Mouse (Mus musculus) CD8-positive naive resting alpha-beta T cell, adult 2 months (primary cell): ENCODE measurements at regions not wholly inside any gene's neighbourhood (a gene's known extent, or its start where the extent isn't known, plus 50 kb on each side); places are given as distances from the start of the nearest gene placed in this dataset.

Experiments
- DNase-seq, 2 experiments: peaks; one replicate each; pipeline ENCODE4 v3.0.0; 2022; ENCODE audit warnings: low read depth in 2 of 2, low spot score in 2 of 2

DNA sequence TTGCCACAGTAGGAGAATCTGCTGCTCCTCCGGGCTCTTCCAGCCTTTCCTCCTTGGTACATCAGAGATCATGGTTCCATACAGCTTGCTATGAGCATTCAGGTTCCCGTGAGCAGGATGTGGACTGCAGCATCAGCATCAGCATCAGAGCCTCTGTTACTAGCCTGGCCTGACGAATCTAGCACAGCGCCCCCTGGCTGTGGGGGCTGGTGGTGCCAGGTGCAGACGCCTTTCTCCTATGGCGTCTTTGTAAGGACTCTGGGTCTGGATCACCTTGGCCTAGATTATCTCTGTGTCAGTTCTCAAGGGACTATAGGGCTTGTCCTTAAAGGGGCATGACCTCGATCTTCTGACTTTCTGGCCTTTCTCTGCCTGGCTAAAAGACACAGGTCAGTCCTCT, 86.0 kb upstream of the Runx3 start:
- peak; percentile 63 to 66 for DNase-seq

DNA sequence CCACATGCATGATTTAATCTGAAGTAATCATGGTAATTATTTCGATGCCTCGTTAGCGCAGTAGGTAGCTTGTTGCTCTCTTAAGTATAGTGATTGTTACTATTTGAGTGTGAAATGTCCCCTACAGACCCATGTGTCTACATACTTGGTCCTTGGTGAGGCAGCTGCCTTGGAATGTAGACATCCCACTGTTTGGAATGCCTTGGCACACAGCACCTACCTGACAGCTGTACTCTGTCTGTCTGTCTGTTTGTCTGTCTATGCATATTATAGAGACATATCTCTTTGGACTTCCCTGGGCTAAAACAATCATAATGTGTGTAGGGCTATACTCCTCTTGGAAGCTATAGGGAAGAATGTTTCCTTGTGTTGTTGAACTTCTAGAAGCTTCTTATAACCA, 83.7 kb upstream of the Runx3 start:
- DNase-seq = no peak

DNA sequence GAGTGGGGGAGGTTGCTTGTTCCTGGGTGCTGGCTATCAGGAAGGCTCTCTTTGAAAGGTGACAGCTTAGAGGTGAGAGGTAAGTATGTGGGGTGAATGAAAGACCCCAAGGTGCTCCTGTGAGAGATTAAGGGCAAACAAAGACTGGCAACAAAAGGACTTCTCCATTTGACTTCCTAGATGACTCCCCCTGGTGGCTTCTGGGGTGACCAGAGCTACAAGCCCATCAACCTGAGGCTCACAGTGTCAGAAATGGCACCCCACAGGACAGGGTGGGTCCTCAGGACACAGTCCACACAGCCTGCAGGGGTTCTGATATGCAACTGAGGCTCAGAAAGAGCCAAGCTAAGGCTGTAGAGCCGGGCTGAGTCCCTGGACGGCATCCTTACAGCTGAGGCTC, 81.2 kb upstream of the Runx3 start:
- no peak for DNase-seq

DNA sequence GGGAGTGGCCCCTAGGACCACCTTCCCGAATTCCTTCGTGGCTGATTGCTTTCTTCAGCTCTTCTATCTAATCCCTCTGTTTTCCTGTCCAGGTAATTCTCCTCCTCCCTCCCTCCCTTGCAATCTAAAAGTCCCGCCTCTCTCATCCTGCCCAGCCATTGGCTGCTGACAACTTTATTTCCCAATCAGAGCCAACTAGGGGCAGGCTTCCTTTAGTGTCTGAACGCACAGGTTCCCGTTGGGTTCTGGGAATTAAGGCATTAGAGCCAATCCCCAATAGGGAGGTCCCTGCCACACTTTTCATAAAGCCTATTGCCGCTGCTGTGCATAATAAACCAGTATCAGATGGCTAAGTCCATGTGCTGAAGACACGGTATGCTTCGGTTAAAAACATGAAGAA, 78.5 kb upstream of the Runx3 start:
- DNase-seq = no peak

DNA sequence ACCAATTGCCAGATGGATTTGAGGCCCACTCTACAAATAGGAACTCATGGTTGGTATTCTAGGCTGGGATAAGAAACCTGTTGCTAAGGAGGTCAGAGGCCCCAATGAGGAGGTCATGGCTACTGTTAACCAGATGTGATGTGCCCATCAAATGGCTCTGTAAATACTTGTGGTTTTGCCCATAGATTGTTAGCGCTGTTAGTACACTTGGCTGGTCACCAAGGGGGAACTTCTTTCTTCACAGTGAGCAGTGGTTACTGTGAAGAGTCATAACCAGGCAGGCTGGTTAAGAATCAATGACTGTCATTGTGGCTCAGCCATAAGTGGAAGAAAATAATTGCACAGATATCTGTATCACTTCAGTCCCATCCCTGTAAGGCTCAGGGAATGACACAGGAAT, 78.0 kb upstream of the Runx3 start:
- no peak for DNase-seq

DNA sequence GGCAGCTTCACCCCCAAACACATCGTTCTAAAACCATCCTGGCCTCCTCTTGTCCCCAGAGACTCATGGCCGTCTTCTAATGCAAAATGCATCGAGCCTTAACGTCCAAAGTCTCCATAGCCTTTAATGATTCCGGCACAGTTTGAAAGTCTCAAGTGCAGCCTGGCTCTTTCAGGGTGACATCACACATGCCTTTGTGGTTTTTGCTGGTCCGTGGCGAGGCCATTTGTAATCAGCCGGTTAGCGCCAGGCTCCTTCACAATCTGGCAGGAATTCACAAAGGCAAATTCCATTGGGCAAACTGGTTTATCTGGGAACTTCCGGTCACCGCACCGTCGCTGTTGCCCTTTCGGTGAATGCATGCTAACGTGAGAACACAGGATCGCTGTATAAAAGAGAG, 75.4 kb upstream of the Runx3 start:
- no peak for DNase-seq

DNA sequence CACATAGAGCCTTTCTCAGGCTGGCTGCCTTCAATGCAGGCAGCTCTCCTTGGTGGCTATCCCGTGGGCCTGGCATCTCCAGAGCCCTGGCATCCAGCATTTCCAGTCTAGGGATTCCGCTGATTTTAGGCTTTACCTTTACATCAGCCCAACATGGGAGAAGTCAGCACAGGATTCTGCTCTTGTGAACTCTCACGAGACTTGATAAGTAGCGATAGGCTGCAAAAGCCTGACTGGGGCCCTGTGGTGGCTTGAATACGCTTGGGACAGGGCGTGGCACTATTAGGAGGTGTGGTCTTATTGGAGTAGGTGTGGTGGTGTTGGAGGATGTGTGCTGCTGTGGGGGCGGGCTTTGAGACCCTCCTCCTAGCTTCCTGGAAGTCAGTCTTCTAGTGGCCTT, 73.8 kb upstream of the Runx3 start:
- DNase-seq = no peak

DNA sequence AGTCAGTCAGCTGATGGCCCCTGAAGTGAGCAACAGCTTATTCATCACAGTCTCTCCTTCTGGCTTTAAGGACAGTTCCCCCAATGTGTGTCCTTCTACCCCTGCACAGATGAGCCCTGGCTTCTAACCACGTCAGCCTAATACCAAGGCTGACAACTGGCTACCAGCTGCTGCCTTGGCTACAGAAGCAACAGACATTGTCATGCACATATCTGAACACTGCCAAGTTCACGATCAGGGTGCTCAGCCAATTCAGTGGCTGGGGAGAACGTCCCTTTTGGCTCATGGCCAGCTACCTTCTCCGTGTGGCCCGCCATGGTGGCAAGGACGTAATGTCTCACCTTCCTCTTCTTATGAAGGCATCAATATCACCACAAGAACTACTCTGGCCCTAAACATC, 73.2 kb upstream of the Runx3 start:
- DNase-seq = no peak

DNA sequence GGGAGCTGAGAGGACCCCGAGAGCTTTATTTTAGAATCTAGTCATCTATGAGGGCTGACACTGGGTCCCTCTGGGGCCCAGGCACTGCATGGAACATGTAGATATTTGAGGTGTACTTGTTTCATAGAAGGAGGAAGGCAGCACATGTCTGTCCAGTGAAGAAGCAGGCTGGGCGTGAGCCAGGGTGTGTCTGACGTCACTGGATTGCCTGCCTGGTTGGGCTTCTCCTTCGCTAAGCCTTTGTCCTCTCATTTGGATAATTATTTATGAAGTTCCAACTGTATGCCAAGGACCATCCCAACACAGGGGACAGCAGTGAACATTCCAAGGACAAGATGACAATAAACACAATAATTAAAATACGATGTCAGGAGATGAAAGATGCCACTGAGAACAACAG, 72.7 kb upstream of the Runx3 start:
- no peak for DNase-seq

DNA sequence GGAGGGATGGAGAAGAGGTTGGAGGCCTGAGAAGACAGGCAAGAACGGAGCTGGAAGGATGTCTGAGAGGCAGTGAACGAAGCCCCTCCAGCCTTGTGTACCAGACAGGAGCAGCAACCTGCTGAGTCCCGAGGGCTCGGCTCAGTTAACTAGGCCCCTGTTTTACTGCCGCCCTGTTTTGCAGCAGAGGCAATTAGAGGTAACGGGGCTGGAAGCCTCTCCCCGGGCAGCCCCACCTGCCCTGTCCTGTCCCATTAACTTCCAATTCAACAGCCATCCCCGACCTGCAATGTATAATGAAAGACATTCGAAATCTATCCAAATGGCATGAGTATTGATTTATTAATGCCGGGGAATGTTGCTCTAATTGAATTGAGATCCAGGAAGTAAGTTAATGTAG, 70.5 kb upstream of the Runx3 start:
- DNase-seq = no peak

DNA sequence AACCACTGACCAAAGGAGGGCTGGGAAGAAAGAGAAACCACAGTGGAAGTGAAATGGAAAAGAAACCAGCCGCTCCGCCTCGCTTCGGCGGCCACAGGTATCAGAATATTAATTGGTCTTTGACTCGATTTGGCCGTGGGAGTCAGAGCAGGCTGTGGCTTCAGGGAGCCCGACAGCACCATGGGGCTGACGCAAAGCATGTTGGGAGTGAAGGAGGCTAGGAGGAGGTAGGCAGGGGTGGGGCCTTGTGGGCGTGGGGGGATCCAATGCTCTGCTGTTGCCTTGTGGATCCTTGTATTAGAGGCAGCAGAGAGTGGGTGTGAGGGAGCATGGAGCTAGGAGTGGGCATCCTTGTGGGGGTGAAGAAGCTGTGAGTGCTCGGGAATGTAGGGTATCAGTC, 69.0 kb upstream of the Runx3 start:
- no peak for DNase-seq

DNA sequence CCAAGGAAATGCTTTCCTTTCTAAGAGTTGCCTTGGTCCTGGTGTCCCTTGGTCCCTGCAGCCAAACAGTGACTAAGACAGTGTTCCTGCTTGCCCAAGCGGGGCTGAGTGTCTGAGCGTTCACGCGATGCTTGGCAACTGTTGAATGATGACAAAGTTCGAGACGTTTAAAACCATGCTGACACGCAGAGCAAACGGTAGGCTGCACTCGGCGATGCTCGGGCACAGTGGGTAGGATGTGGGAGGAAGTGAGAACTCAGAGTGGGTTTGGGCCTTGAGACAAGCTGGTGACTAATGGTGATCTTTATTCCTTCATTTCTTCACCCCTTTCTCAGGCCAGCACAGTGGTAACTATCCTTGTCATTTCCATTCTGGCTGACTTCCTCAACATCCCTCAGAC, 66.9 kb upstream of the Runx3 start:
- no peak for DNase-seq

DNA sequence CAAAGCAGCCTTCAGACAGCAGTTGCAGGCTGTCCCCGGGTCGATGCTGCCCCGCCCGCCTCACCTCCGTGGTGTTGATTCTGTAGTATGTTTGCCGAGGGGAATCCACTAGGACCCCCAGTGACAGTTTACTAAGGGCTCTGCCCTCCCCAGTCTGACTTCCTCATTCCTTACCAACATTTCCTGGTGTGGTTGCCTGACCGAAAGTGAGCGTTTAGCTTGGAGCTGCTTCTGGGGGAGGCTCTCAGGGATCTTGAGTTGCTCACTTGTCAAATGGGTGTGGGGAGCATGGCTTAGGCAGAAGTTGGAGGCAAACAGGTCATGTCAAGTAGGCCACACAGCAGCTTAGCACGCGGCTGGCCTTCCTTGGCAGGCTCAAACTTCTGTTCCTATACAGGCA, 66.1 kb upstream of the Runx3 start:
- DNase-seq = no peak

DNA sequence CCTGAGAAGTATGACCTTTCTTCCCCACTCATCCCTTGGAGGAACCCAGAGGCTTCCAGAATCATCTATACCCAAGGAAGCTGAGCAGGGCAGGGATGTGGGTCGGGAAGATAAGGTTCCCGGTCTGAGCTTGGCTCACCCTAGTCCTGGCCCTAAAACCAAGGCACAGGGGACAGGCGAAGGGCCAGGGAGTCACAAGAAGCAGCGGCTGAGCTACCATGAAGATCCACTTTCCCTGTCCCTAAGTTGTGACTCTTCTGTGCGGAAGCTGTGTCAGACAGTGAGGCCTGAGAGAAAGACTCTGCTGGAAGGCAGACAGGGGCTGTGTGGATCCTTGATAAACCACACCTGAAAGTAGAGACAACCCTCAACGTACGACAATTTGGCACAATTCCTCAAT, 64.1 kb upstream of the Runx3 start:
- no peak for DNase-seq

DNA sequence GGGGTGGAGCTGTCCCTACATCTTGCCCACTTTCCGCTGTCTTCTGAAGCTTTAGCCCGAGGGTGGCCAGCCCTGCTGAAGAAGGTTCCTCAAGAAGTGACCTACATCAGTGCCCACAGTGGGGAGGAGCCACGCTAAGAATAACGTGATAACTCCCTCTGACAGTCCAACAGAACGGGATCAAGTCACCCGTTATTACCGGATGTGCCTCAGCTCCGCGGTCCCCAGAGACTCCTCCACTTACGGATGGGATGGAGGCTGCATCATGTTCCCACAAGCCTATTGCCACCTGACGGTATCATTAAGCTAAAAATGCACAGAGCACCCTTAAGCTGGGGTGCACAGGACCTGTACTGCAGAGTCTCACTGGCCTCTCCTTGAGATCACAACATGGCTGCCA, 63.2 kb upstream of the Runx3 start:
- no peak for DNase-seq

DNA sequence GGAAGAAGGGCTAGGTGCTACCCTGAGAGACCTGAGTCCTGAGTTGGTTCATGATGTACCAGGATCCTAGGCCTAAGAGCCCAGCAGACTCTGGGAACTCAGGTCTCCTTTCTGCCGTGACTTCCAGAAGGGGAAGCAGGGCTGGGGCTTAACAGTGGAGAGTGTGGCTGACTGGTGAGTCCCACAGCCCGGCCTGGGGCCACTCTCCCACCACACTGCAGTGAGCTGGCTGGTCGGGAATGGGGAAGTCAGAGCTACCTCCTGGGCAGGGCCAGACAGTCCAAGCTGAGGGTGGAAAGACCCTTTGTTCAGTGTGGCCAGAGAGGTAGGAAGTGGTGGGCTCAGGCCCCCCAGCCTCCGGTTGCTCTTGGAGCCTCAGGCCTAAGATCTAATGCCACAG, 61.6 kb upstream of the Runx3 start:
- DNase-seq = no peak

DNA sequence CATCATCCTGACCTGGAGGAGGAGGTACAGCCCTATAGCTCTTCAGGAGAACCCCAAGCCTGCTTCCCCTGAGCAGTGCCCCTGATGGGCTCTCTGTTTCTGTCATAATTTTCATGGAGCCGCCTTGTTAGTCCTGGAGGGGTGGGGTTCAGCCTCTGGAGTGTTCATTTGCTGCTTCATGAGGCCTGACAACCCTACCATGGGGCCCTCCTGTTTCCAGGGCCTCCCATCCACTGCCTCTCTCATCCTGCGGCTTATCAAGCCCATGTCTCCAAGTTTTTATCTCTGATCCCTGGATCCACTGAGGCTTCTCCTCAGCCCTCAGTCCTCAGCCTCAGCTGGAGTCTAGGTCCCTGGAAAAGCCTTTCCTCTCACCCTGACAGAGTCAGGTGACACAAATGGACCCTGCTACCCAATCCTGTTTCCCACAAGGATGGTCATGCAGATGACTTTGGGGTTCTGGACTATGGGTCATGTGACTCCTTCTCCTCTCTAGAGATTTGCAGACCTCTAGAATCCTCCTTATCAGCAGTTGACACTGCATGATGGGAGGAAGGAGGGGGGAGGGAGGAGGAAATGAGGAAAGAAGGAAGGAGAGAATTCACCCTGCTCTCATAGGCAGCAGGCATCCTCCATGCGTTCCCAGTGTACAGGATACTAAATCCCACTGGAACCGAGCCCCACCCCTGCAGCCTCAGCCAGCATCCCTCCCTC, 59.3 kb upstream of the Runx3 start:
- no peak for DNase-seq

DNA sequence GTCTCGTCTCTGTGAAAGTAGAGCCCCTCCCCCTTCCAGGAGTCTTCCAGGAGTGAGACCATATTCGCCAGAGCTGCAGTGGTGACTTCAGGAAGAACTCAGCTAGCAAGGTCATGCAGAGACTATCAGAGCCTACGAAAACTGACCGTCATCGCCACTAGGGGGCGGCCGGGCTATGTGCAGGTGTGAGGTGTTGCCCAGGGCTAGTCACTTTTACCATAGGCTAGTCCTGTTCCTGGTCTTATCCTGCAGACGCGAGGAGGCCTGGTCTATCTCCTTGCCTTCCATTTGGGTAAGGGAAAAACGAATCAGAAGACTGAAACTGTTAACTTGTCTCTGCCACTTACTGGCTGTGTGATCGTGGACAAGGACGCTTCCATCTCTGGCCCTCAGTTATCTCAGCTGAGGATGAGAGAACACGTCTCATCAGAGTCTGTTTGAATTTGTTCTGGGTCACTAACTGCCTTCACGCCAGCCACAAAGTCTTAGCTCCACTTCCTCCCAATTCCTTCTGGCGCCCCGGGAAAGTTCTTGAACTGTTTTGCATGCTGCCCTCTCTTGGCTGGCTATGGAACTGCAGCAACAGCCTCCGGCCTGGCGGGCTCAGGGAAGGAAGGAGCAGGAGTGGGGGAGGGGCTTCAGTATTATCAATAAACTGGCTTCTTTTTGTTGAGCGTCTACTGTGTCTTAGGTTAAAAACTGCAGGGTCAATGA, 53.5 kb upstream of the Runx3 start:
- DNase-seq = peak; percentile 86 to 94

DNA sequence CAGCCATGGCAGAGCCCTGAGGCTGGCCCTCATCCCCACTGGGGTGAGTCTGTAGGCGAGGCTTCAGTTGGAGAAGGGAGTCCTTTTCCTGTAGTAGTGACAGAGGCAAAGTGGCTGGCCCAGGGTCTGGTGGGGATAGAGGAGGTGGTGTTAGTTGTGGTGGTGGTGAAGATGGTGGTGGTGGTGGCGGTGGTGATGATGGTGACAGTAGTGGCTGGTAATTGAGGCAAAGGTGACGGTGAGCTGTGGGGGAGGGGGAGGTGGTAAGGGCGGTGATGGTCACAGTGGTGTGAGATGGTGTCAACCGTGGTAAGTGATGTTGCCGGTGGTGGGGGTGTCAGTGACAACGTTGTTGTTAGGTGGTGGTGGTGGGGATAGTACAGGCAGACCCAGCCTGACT, 52.6 kb upstream of the Runx3 start:
- no peak for DNase-seq

DNA sequence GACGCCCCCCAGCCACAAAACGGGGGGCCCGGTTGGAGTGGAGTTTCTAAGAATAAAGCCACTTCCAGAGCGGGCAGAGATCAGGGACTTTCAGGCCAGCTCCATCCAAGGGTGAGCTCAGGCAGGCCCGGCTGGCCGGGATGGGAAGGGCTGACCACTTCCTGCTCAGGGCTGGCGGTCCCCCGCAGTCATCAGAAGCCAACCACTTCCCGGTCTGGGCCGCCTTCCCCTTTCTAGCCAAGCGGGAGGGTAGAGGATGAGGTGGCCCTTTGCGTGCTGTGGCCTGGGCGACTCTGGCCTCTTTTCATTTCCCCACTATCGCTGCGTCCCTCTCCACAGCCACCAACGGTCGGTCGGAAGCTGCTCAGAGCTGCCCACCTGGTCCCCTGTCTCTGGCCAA, 50.6 kb upstream of the Runx3 start:
- DNase-seq = no peak
